Mouse (Mus musculus): ENCODE results near the gene Uqcc3. TPM values are rescaled to one million over a fixed set of nuclear protein-coding genes. Genes with fewer than 3 reads are reported as not detected.
A peak's percentile ranks its signal among the peaks of the same experiment; 100 is the strongest.

Uqcc3 gene
- 37.8 and 38.5 TPM in 2 replicates for polyA plus RNA-seq (2015; fragmentation: Nextera tagmentation; extraction: Ambion mirVana)

GRCm38 (mm10) chr19:8880311-8881033 is at the start of gene Uqcc3:
TSS of gene Uqcc3 (minus strand) at chr19:8880923.
- H3K4me3 ChIP-seq (replicated peaks): peak within 1 kb of the TSS; percentile 91
- DNase-seq (peak; percentile 83), ATAC-seq (ENCODE audit: low read depth) (peak; percentile 97)
- H3K9ac ChIP-seq: peak within 1 kb of the TSS; percentile 90
- H3K9me3 ChIP-seq (replicated peaks): no peaks in the 10 kb centered on the region
- peaks cover 19% of the 10 kb centered on the region for H3K36me3 ChIP-seq
- peak within 1 kb of the TSS; percentile 84 for H3K27ac ChIP-seq
- no peaks in the 10 kb centered on the region for H3K27me3 ChIP-seq
- H3K4me1 ChIP-seq (replicated peaks): peaks cover 18% of the 10 kb centered on the region
- peak within 1 kb of the TSS; percentile 89 for H3K4me2 ChIP-seq
- WGBS (ENCODE audit: insufficient replicate concordance): under 1% methylated on average over 42 of the region's 42 CpGs

DNA sequence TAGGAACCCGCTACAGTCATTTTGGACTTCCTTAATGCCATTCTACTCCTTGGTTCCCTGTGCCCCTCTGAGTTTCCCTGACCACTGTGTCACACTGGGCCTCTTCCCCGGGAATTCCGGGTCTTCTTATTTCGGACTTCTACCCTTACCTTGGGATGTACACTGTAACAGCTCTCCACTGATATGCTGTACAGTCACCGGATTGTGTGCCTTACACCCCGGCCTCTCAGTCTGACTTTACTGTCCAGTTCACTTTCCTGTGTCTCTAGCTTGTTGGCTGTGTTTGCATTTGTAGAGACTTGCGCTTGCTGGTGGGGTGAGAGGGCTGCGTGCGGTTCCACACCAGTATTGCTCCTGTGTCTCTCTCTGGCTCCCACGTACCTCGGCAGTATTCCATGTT is 49.4 kb upstream of the Uqcc3 start:
- H3K9me3 ChIP-seq (replicated peaks): no peaks in the 10 kb centered on the region
- peak overlapping the region; percentile 79 for H3K4me3 ChIP-seq (replicated peaks)
- H3K27ac ChIP-seq: peak overlapping the region; percentile 90
- H3K9ac ChIP-seq: peak overlapping the region; percentile 81
- H3K4me1 ChIP-seq (replicated peaks): peaks cover 49% of the 10 kb centered on the region
- no peak for ATAC-seq (ENCODE audit: low read depth)
- no peak for DNase-seq
- no peaks in the 10 kb centered on the region for H3K27me3 ChIP-seq
- H3K4me2 ChIP-seq: peak overlapping the region; percentile 85
- 9% methylated on average over 11 of the region's 11 CpGs for WGBS (ENCODE audit: insufficient replicate concordance)
- H3K36me3 ChIP-seq: peaks cover 64% of the 10 kb centered on the region

GRCm38 (mm10) chr19:8929224-8930088 is 48.7 kb upstream of the Uqcc3 start, which contains the start of the genes Rom1 and Eml3:
TSS of gene Rom1 (minus strand) at chr19:8929356.
TSS of gene Eml3 (plus strand) at chr19:8929552.
- peak within 1 kb of the TSS; percentile 79 for H3K4me3 ChIP-seq (replicated peaks)
- peak; percentile 80 for DNase-seq
- peak within 1 kb of the TSS; percentile 90 for H3K27ac ChIP-seq
- H3K36me3 ChIP-seq: peaks cover 59% of the 10 kb centered on the region
- no peaks in the 10 kb centered on the region for H3K27me3 ChIP-seq
- H3K4me1 ChIP-seq (replicated peaks): peaks cover 51% of the 10 kb centered on the region
- ATAC-seq (ENCODE audit: low read depth): peak; percentile 78
- H3K9ac ChIP-seq: peak within 1 kb of the TSS; percentile 81
- no peaks in the 10 kb centered on the region for H3K9me3 ChIP-seq (replicated peaks)
- WGBS (ENCODE audit: insufficient replicate concordance): under 1% methylated on average over 70 of the region's 74 CpGs
- H3K4me2 ChIP-seq: peak within 1 kb of the TSS; percentile 85

GRCm38 (mm10) chr19:8928689-8929223 is 48.0 kb upstream of the Uqcc3 start:
- Histone ChIP-seq H3K4me1 (replicated peaks) (peaks cover 56% of the 10 kb centered on the region), H3K4me2 (peak overlapping the region; percentile 85), H3K27ac (peak overlapping the region; percentile 90), H3K9ac (peak overlapping the region; percentile 81), H3K36me3 (peaks cover 55% of the 10 kb centered on the region), H3K9me3 (replicated peaks) (no peaks in the 10 kb centered on the region), H3K4me3 (replicated peaks) (peak overlapping the region; percentile 79), H3K27me3 (no peaks in the 10 kb centered on the region)
- ATAC-seq (ENCODE audit: low read depth) (peak; percentile 4), DNase-seq (no peak)
- 33% methylated on average over 16 of the region's 16 CpGs for WGBS (ENCODE audit: insufficient replicate concordance)

- Histone ChIP-seq H3K4me3 (replicated peaks) (peak overlapping the region; percentile 79; the same call in 1 of the 2 replicates), H3K4me1 (replicated peaks) (peaks cover 64% of the 10 kb centered on the region), H3K36me3 (peaks cover 52% of the 10 kb centered on the region), H3K27me3 (no peaks in the 10 kb centered on the region), H3K9me3 (replicated peaks) (no peaks in the 10 kb centered on the region), H3K9ac (peak overlapping the region; percentile 81), H3K4me2 (peak overlapping the region; percentile 85), H3K27ac (peak overlapping the region; percentile 90)
- peak; percentile 47 for DNase-seq
- ATAC-seq (ENCODE audit: low read depth): peak; percentile 47
- 28% methylated on average over 12 of the region's 12 CpGs for WGBS (ENCODE audit: insufficient replicate concordance)
Observed at GRCm38 (mm10) chr19:8927891-8928525, 47.3 kb upstream of the Uqcc3 start.

- no peak for DNase-seq
- Histone ChIP-seq H3K27ac (peak overlapping the region; percentile 90), H3K4me1 (replicated peaks) (peaks cover 74% of the 10 kb centered on the region), H3K36me3 (peaks cover 50% of the 10 kb centered on the region), H3K9me3 (replicated peaks) (no peaks in the 10 kb centered on the region), H3K4me2 (no peak overlapping the region), H3K4me3 (replicated peaks) (no peak overlapping the region), H3K27me3 (no peaks in the 10 kb centered on the region), H3K9ac (peak overlapping the region; percentile 81)
- ATAC-seq (ENCODE audit: low read depth): no peak
- 48% methylated on average over 2 of the region's 2 CpGs for WGBS (ENCODE audit: insufficient replicate concordance)
Observed at GRCm38 (mm10) chr19:8926766-8927165, 46.0 kb upstream of the Uqcc3 start.

GRCm38 (mm10) chr19:8921741-8922140 is 41.0 kb upstream of the Uqcc3 start:
- no peak for DNase-seq
- Histone ChIP-seq H3K27ac (peak overlapping the region; percentile 95), H3K36me3 (peaks cover 35% of the 10 kb centered on the region), H3K27me3 (no peaks in the 10 kb centered on the region), H3K9ac (peak overlapping the region; percentile 90), H3K4me3 (replicated peaks) (peak overlapping the region; percentile 89), H3K4me1 (replicated peaks) (peaks cover 50% of the 10 kb centered on the region), H3K9me3 (replicated peaks) (no peaks in the 10 kb centered on the region), H3K4me2 (peak overlapping the region; percentile 87)
- no peak for ATAC-seq (ENCODE audit: low read depth)
- WGBS (ENCODE audit: insufficient replicate concordance): 74% methylated on average over 9 of the region's 9 CpGs

DNA sequence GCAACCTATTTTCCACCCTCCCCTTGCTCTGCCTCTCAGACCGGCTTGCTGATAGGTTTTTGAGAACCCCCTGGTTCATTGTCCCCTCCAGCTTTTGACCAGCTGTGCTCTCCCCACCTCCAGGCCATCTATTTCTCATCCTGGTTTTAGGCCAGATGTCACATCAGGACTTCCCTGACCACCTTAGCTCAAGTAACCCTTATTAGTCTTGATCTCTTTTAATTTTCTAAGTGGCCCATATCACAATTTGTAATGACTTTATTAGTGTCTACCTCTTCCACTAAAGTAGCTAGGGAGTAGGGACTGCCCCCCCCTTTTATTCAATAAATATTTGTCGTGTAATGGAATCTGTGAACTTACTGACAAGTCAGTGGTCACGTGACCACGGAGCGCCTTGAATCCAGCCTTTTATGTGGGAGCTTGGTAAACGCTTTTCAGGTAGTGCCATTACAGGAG is 40.1 kb upstream of the Uqcc3 start:
- WGBS (ENCODE audit: insufficient replicate concordance): under 1% methylated on average over 6 of the region's 6 CpGs
- Histone ChIP-seq H3K36me3 (peaks cover 34% of the 10 kb centered on the region), H3K9ac (peak overlapping the region; percentile 90), H3K27ac (peak overlapping the region; percentile 95), H3K9me3 (replicated peaks) (no peaks in the 10 kb centered on the region), H3K4me1 (replicated peaks) (peaks cover 41% of the 10 kb centered on the region), H3K4me3 (replicated peaks) (peak overlapping the region; percentile 89), H3K27me3 (no peaks in the 10 kb centered on the region), H3K4me2 (peak overlapping the region; percentile 87)
- no peak for DNase-seq
- no peak for ATAC-seq (ENCODE audit: low read depth)

DNA sequence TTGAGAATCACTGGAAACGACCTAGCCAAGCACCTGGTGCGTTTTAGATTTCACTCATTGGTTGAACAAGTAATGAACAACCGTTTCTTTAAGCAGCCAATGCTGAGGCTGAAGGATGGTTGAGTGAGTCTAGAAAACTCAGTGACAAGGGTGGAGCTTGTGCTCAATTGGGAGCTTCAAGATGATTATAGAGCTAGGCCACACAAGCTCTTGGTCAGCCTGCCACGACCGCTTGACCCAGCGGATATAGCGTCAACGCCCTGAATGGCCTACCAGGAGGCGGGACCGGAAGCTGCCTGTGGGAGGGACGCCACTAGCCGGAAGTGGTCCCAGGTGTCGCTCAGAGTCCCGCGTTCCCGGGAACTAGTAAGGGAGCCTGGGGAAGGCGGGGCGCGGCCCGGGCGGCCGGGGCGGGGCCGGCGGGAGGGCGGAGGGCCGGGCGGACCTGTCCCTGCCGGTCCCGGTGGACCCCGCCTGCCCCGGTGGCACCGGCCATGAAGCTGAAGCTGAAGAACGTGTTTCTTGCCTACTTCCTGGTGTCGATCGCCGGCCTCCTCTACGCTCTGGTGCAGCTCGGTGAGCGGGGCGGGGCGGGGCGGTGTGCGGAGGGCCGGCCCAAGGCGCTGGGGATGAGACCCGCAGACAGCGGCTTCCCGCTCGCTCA is 39.5 kb upstream of the Uqcc3 start, which contains the start of gene B3gat3:
Gene B3gat3 (plus strand): TSS at position 302 of the 664 bp plus-strand sequence.
- ATAC-seq (ENCODE audit: low read depth): peak; percentile 96
- Histone ChIP-seq H3K27ac (peak within 1 kb of the TSS; percentile 95), H3K4me2 (peak within 1 kb of the TSS; percentile 87), H3K36me3 (peaks cover 34% of the 10 kb centered on the region), H3K4me1 (replicated peaks) (peaks cover 39% of the 10 kb centered on the region), H3K9ac (peak within 1 kb of the TSS; percentile 90), H3K4me3 (replicated peaks) (peak within 1 kb of the TSS; percentile 89), H3K9me3 (replicated peaks) (no peaks in the 10 kb centered on the region), H3K27me3 (no peaks in the 10 kb centered on the region)
- DNase-seq: peak; percentile 88
- WGBS (ENCODE audit: insufficient replicate concordance): 2% methylated on average over 50 of the region's 50 CpGs

- H3K4me3 ChIP-seq (replicated peaks): peak overlapping the region; percentile 89
- peak overlapping the region; percentile 90 for H3K9ac ChIP-seq
- peaks cover 39% of the 10 kb centered on the region for H3K4me1 ChIP-seq (replicated peaks)
- ATAC-seq (ENCODE audit: low read depth) (no peak), DNase-seq (no peak)
- H3K36me3 ChIP-seq: peaks cover 37% of the 10 kb centered on the region
- H3K27ac ChIP-seq: peak overlapping the region; percentile 95
- H3K4me2 ChIP-seq: peak overlapping the region; percentile 87
- 61% methylated on average over 6 of the region's 6 CpGs for WGBS (ENCODE audit: insufficient replicate concordance)
- no peaks in the 10 kb centered on the region for H3K9me3 ChIP-seq (replicated peaks)
- no peaks in the 10 kb centered on the region for H3K27me3 ChIP-seq
Observed at GRCm38 (mm10) chr19:8919684-8920072, 39.0 kb upstream of the Uqcc3 start.

Data from liver, embryonic 13.5 days (tissue).